Comparison of ENCODE assay signal across 15 mouse cellular contexts in the genomic region with DNA sequence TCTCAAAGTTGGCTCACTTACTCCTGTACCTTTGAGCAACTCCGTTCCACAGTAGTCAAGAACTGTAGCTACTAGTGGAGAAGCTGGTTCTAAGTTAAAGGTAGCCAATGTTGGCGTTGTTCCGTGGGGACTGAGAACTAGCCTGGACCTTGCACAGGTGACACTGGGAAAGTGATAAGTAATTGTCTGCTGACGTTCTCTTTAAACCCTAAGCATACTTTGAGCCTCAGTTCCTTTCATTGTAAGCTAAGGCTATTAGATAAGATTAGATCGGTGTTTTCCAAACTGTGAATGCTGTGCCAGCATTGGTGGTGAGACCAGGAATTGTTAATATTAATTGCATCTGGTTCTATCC.
DNase-seq lines count a peak whose midpoint lies in the region; ATAC-seq and TF ChIP-seq lines count a peak whose summit lies in the region.
"Had no signal": no experiment of that assay in that cellular context is flagged by ENCODE, and none has a peak within 500 bp of the region (broad histone marks: within the 10 kb centered on the region; RNA-seq: fewer than 3 reads in every experiment).

No protein-coding gene starts in this region.

- 0 out of 2 replicates have a peak, but pooled peaks have one; percentile 19 for ATAC-seq in forebrain, embryonic 15.5 days (replicated peaks)
- ATAC-seq in forebrain, embryonic 11.5 days (replicated peaks; ENCODE audit: low FRiP score) = no peak; the same call in 1 of the 2 replicates
- 0 out of 2 replicates have a peak, but pooled peaks have one; percentile 19 for ATAC-seq in hindbrain, embryonic 15.5 days (ENCODE audit: low FRiP score, low read depth)
- 0 out of 2 replicates have a peak, but pooled peaks have one; percentile 32 for ATAC-seq in neural tube, embryonic 13.5 days (ENCODE audit: low read depth)
- peak; percentile 75 for ATAC-seq in intestine, postnatal 0 days
- ATAC-seq: activated CD4-positive, CD25-positive, alpha-beta regulatory T cell, adult 4 months had no signal

- WGBS in forebrain, embryonic 15.5 days = 81% methylated on average over 5 of the region's 5 CpGs
- 83% methylated on average over 5 of the region's 5 CpGs for WGBS in forebrain, embryonic 11.5 days
- 86% methylated on average over 5 of the region's 5 CpGs for WGBS in hindbrain, embryonic 15.5 days
- WGBS in hindbrain, embryonic 10.5 days = 87% methylated on average over 5 of the region's 5 CpGs
- WGBS in neural tube, embryonic 13.5 days = 87% methylated on average over 5 of the region's 5 CpGs
- 42% methylated on average over 5 of the region's 5 CpGs for WGBS in intestine, postnatal 0 days

- no peak for DNase-seq in forebrain, embryonic 11.5 days (ENCODE audit: low spot score)
- DNase-seq in hindbrain, embryonic 10.5 days (ENCODE audit: low spot score) = no peak
- DNase-seq in neural tube, embryonic 10.5 days (ENCODE audit: extremely low spot score, low spot score) = no peak
- no peak for DNase-seq in heart, postnatal 10 days
- DNase-seq: kidney, adult 11 months had no signal

- H3K9ac ChIP-seq in forebrain, embryonic 15.5 days (replicated peaks) = no peak overlapping the region
- H3K9ac ChIP-seq in forebrain, embryonic 11.5 days (ENCODE audit: low read length) = no peak overlapping the region
- H3K9ac ChIP-seq in hindbrain, embryonic 15.5 days = no peak overlapping the region
- H3K9ac ChIP-seq in neural tube, embryonic 13.5 days = no peak overlapping the region
- no peak overlapping the region for H3K9ac ChIP-seq in intestine, postnatal 0 days (ENCODE audit: low read depth, low read length)
- H3K9ac ChIP-seq: embryonic facial prominence, embryonic 12.5 days; forebrain, embryonic 12.5 days; heart, embryonic 15.5 days had no signal

- no peaks in the 10 kb centered on the region for H3K27me3 ChIP-seq in forebrain, embryonic 15.5 days
- H3K27me3 ChIP-seq in forebrain, embryonic 11.5 days (ENCODE audit: control insufficient read depth, insufficient read depth, low read length) = no peaks in the 10 kb centered on the region
- H3K27me3 ChIP-seq in hindbrain, embryonic 15.5 days = no peaks in the 10 kb centered on the region
- H3K27me3 ChIP-seq in hindbrain, embryonic 10.5 days (ENCODE audit: insufficient read depth, poor library complexity, severe bottlenecking) = peaks cover 4% of the 10 kb centered on the region; the same call in 1 of the 2 replicates
- no peaks in the 10 kb centered on the region for H3K27me3 ChIP-seq in neural tube, embryonic 13.5 days
- no peaks in the 10 kb centered on the region for H3K27me3 ChIP-seq in intestine, postnatal 0 days (replicated peaks; ENCODE audit: control insufficient read depth, insufficient read depth, low read length)
- H3K27me3 ChIP-seq: forebrain, embryonic 12.5 days; heart, embryonic 15.5 days had no signal

- H3K27ac ChIP-seq in forebrain, embryonic 15.5 days (replicated peaks) = no peak overlapping the region
- no peak overlapping the region for H3K27ac ChIP-seq in forebrain, embryonic 11.5 days (ENCODE audit: low read depth, low read length)
- H3K27ac ChIP-seq in hindbrain, embryonic 15.5 days (replicated peaks) = no peak overlapping the region
- H3K27ac ChIP-seq in hindbrain, embryonic 10.5 days = no peak overlapping the region
- H3K27ac ChIP-seq in neural tube, embryonic 13.5 days (replicated peaks) = no peak overlapping the region
- no peak overlapping the region for H3K27ac ChIP-seq in intestine, postnatal 0 days (ENCODE audit: low read depth, low read length)
- H3K27ac ChIP-seq: embryonic facial prominence, embryonic 12.5 days; forebrain, embryonic 12.5 days; heart, embryonic 15.5 days had no signal

- H3K36me3 ChIP-seq in forebrain, embryonic 15.5 days = no peaks in the 10 kb centered on the region
- H3K36me3 ChIP-seq in forebrain, embryonic 11.5 days (ENCODE audit: control insufficient read depth, insufficient read depth, low read length) = no peaks in the 10 kb centered on the region
- no peaks in the 10 kb centered on the region for H3K36me3 ChIP-seq in hindbrain, embryonic 15.5 days
- no peaks in the 10 kb centered on the region for H3K36me3 ChIP-seq in hindbrain, embryonic 10.5 days
- no peaks in the 10 kb centered on the region for H3K36me3 ChIP-seq in neural tube, embryonic 13.5 days
- H3K36me3 ChIP-seq in intestine, postnatal 0 days (ENCODE audit: control insufficient read depth, insufficient read depth) = no peaks in the 10 kb centered on the region
- H3K36me3 ChIP-seq: embryonic facial prominence, embryonic 12.5 days; forebrain, embryonic 12.5 days; heart, embryonic 15.5 days had no signal

- H3K9me3 ChIP-seq in forebrain, embryonic 15.5 days = no peaks in the 10 kb centered on the region
- H3K9me3 ChIP-seq in forebrain, embryonic 11.5 days (ENCODE audit: control insufficient read depth, low read length) = no peaks in the 10 kb centered on the region
- H3K9me3 ChIP-seq in hindbrain, embryonic 15.5 days = no peaks in the 10 kb centered on the region
- H3K9me3 ChIP-seq in hindbrain, embryonic 10.5 days = no peaks in the 10 kb centered on the region
- no peaks in the 10 kb centered on the region for H3K9me3 ChIP-seq in neural tube, embryonic 13.5 days
- no peaks in the 10 kb centered on the region for H3K9me3 ChIP-seq in intestine, postnatal 0 days (ENCODE audit: control insufficient read depth)
- H3K9me3 ChIP-seq: embryonic facial prominence, embryonic 12.5 days; forebrain, embryonic 12.5 days; heart, embryonic 15.5 days had no signal

- no peak for TF ChIP-seq CTCF in intestine, postnatal 0 days (IDR thresholded peaks at IDR 0.05; ENCODE audit: low read depth)

- no peak overlapping the region for H3K4me3 ChIP-seq in forebrain, embryonic 15.5 days
- no peak overlapping the region for H3K4me3 ChIP-seq in forebrain, embryonic 11.5 days (ENCODE audit: low read depth, low read length)
- no peak overlapping the region for H3K4me3 ChIP-seq in hindbrain, embryonic 15.5 days
- no peak overlapping the region for H3K4me3 ChIP-seq in hindbrain, embryonic 10.5 days
- H3K4me3 ChIP-seq in neural tube, embryonic 13.5 days = no peak overlapping the region
- no peak overlapping the region for H3K4me3 ChIP-seq in intestine, postnatal 0 days (ENCODE audit: low read depth, low read length)
- H3K4me3 ChIP-seq: embryonic facial prominence, embryonic 12.5 days; forebrain, embryonic 12.5 days; heart, adult 2 months; heart, embryonic 15.5 days had no signal

- peaks cover 2% of the 10 kb centered on the region; the same call in 1 of the 2 replicates for H3K4me1 ChIP-seq in forebrain, embryonic 15.5 days
- H3K4me1 ChIP-seq in forebrain, embryonic 11.5 days (replicated peaks; ENCODE audit: control insufficient read depth, insufficient read depth, low read length) = 0 out of 2 replicates have a peak, but pooled peaks cover 3% of the 10 kb centered on the region
- 0 out of 2 replicates have a peak, but pooled peaks cover 5% of the 10 kb centered on the region for H3K4me1 ChIP-seq in hindbrain, embryonic 15.5 days (replicated peaks)
- H3K4me1 ChIP-seq in hindbrain, embryonic 10.5 days (replicated peaks) = peaks cover 11% of the 10 kb centered on the region
- H3K4me1 ChIP-seq in neural tube, embryonic 13.5 days (replicated peaks) = peaks cover 13% of the 10 kb centered on the region
- H3K4me1 ChIP-seq in intestine, postnatal 0 days (replicated peaks; ENCODE audit: control insufficient read depth, insufficient read depth, low read length) = no peaks in the 10 kb centered on the region
- H3K4me1 ChIP-seq: heart, embryonic 15.5 days had no signal

- intact Hi-C loops in heart, postnatal 10 days (cut with DNase I) = loop anchor here (1.0 to 5.0 kb wide), 8 partner anchors 70 to 1616 kb away; no protein-coding TSS in a partner anchor

- H3K4me2 ChIP-seq in forebrain, embryonic 15.5 days (replicated peaks) = no peak overlapping the region
- no peak overlapping the region for H3K4me2 ChIP-seq in forebrain, embryonic 11.5 days (ENCODE audit: low read depth, low read length, severe bottlenecking)
- H3K4me2 ChIP-seq in hindbrain, embryonic 15.5 days = no peak overlapping the region
- H3K4me2 ChIP-seq in neural tube, embryonic 13.5 days = no peak overlapping the region
- no peak overlapping the region for H3K4me2 ChIP-seq in intestine, postnatal 0 days (replicated peaks; ENCODE audit: low read depth)
- H3K4me2 ChIP-seq: embryonic facial prominence, embryonic 12.5 days; forebrain, embryonic 12.5 days; heart, embryonic 11.5 days; heart, embryonic 15.5 days had no signal
